Mouse (Mus musculus) retina, adult 2 months (tissue): ENCODE measurements at regions not wholly inside any gene's neighbourhood (a gene's known extent, or its start where the extent isn't known, plus 50 kb on each side); places are given as distances from the start of the nearest gene placed in this dataset.
A peak's percentile ranks its signal among the peaks of the same experiment; 100 is the strongest.

Experiments used
- DNase-seq: peaks from one replicate; pipeline ENCODE4 v3.0.0-alpha.2; 2012; ENCODE audit warnings: low read depth, low spot score

DNA sequence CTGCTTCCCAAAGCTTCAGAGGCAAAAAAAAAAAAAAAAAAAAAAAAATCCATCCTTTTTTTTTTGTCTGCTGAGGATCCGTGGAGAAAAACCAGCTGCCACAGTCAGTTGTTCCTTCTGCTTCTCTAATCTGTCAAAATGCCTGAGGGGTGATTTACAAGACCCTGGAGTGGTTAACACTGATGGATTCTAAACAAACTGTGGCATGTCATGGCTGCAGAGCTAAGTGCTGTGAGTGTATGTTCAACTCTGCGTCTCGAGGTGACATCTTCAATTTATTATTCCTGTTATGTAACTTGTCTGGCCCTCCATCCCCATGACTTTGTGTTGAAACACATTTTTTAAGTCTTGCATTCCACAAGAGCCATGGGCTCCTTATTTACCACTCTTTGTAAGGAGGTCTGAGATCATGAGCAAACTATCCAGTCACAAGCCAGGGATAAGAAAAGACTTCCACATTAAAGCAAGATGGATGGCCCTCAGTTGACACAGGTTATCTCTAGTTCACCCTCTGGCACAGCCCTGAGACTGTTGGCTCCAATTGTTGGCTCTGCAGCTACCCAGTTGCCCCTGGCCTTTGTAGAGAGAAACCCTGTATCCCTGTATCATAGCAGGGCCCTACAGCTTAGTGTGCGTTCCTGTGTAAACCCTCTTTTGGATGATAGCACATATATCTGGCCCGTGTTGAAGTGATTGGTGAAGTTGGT is 153.6 kb downstream of the Thbs2 start:
- DNase-seq, result no peak

DNA sequence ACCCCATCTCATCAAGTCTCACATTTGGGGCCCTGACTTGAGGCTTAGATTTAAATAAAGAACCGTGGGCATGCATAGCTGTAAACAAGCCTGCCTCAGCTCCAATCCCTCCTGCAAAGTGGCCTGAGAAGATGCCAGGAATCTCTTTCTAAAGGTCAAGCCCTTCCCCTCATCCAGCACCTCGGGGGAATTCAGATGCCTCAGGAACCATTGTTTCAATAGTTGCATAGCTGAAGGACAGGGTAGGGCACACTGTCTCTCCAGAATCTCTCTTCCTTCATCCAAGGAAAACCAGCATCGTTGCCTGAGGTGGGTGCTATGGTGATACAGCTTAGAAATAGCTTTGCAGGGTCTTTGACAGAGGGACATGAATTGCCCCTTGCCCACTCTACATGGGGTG is 154.4 kb downstream of the Thbs2 start:
- no peak for DNase-seq

DNA sequence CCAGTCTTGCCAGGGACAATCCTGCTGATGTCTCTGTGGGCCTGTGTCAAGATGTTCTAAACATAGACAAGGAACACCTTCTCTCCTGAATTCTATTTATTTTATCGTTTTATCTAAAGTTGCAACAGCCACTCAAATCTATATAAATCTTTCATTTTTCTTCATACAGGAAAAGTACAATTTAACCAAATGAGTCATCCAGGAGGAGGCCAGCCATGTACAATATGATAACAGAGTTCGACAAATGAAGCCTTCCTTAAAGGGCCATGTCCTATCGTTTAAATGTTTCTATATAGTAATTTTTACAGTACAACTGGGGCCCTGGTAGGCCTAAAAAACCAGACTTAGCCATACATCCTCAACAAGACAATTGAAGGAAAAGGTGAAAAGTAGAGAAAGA is 154.8 kb downstream of the Thbs2 start:
- no peak for DNase-seq

DNA sequence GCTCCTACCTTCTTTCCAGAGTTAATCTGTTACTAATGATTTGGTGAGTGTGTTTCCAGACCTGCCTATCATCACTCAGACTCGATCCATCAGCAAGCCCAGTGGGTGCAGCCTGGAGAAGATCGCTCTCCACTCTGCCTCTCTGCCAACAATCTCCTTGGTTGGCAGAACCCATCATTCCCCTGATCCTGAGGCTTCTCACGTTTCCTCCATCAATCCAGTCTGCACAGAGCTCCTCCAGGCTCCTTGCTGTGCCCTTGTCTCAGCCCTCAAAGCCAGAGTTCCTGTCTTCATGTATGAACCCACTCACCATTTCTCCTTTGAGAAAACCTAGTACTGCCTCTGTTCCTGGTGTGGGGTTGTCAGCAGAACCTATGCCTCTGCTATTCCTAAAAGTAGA is 155.5 kb downstream of the Thbs2 start:
- DNase-seq, result no peak

DNA sequence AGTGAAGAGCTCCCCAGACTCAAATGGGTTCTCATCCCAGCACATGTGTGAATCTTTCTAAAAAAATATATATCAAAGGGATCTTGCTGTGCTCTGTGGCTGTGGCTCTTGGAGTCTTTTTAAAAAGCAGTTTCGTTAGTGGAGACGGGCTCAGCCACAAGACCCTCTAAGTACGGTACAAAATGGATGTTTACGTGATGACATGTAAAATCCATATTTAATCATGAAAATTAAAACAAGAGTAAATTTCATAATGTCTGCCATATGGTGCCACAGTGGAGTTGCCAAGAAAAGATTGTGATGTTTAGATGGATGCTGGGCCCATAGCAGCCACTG is 161.1 kb downstream of the Thbs2 start:
- DNase-seq, result no peak

DNA sequence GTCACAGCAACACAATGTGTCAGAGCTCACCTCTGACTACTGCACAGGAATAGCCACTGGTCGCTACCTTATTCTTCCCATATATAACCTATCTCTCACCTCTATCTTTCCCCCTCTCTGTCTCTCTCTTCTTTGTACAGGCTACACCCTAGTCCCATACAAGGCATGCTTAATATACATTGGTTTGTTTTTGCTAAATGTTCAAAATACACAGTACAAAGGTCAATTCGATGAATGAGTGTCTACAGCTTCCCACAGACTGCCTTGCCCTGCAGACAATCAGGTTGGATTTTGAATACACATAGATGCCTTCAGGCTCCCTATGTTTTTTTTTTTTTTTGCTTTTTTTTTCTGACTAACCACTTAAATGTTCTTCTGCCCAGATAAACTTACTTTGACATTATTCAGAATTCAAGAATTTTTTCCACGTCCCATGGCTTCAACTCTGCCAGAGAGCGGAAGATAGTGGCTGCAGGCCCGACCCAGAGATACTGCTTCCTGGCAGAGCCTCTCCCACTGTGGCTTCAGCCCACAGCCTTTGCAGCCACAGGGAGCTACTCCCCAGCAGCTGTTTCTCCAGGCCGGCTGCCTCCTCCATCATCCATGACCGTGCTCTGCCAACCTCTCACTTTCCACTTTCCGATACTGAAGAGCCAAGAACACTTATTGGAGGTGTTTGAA is 161.6 kb downstream of the Thbs2 start:
- DNase-seq, result no peak

DNA sequence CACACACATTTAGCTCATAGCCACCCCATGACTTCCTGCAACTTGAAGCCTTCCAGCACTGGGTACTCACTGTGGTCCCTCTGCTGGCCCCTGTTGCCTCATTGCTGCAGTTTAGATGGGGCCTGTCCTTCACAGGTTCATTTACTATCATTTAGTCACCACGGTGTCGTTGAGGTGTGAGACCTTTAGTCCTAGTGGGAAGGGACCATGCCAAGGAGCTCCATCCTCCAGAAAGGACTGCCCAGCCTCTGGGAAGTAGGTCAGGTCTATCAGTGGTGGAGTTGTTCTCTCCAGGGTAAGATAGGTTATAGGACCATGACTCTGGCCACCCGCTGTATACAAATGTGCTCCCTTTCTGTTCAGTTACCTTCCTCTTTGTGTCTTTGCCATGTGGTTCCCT is 162.2 kb downstream of the Thbs2 start:
- no peak for DNase-seq

DNA sequence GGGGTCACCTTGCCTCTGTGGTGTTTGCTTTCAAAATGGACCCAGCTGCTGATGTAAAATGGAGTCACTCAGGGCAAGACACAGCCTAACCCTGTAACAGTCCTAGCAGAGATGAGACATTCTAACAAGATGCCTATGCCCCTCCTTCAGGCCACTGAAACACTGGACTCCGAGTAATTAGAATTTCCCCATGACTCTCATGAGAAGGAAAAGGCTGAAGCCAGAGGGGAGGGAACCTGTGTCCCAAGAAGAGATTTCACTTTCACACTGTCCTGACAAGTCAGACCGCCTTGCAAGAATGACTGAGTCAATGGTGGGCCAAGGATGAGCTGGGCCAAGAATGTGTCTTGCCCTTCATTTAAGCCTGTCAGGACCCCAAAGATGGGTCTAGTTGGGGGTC is 166.3 kb downstream of the Thbs2 start:
- DNase-seq, result no peak

DNA sequence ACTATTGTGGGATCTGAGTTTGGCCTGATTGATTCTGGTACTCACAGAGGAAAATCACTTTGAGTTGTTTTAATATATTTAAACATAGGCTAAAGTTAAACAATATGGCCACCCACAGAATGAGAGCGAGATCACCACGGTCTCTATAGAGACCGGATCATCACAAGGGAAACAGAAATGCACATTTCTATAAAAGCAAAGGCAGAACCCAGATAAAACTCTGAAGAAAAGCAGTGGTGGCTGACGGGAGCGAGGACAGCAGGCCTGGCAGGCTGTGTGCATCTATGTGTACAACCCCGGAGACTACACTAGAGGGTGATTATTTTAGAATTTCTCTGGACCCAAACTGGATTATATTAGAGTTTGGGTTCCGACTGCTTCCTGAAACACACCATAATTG is 168.8 kb downstream of the Thbs2 start:
- no peak for DNase-seq

DNA sequence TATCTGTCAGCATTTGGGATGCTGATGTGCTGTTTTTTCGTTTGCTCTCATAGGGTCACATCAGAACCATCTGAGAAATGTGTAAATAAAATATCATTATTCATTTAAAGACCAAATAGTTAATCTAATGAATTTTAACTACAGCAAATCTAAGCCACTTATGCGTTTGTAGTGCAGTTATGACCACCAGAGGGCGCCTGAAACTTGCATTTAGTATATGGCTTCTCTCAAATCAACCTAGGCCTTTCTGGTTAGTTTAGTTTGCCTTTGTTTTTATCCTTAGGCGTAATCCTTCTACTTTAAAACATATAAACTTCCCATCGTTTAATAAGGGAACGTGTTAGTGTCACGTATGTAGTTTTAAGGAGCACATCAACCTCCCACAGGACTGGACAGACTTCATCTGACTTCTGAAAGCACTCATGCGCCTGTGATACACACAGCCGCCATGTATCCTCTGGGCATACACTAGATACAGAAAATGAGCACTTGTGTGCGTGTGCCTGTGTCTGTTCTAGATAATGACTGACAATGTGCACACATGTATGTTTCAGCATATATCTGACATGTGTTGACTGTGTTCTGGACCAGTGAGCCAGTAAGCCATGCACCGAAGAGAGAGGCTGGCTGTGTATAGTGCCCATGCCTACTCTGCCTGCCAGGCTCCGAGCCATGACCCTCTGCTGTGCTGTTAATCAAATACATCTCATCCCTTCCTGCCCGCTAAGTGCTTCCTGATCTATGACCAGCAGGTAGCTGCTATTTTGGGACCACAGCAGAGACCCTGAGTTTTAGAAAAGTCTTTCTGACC is 169.4 kb downstream of the Thbs2 start:
- peak; percentile 46 for DNase-seq

DNA sequence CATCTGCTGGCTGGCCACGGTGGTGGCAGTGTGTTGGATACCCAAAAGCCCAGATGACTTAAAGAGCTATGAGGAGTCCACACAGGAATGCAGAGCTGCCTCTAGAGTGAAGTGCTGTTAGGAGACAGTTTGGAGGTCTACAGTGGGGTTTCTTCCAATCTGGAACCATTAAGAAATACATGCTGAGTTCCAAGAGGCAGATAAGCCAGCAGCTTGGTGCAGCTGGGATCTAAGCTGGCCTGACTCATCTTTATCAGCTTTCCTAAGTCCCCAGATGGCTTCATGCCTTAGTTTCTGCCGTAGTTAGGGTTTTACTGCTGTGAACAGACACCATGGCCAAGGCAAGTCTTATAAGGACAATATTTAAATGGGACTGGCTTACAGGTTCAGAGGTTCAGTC is 172.0 kb downstream of the Thbs2 start:
- no peak for DNase-seq

DNA sequence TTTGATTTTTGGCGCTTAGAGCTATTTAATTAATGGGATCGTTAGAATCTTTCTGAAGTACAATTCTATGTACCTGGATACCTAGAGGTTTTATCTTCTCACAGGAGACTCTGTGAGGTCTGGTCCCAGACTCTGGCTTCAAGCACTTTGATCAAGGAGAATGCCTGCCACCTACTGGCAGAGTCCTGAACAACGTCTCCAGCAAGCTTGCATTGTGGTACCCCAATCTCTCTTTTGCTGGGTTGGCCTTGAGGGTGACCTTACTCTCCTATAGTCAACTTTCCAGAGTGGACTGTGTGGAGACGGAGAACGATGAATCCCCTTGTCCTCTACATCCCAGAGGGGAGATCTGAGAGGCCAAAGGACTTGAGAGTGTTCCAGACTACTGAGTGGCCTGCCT is 173.5 kb downstream of the Thbs2 start:
- peak; percentile 36 for DNase-seq

DNA sequence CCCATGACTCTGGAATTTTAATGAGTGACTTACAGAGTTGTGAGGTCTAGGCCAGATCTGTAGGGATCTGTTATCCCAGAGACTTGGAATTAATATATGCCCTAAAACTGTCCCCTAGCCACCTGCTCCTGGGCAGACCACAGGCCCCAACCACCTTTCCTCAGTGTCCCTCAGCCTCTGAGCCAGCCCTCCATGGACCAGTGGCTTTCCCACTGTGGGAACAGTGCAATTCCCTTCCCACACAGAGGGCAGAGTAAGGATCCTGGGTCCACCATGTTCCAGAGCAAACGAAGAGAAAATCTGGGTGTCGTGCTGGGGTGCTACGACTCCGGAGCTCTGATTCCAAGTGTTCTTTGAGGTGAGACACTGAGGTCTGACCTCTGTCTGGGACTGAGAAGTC is 174.7 kb downstream of the Thbs2 start:
- DNase-seq, result no peak

DNA sequence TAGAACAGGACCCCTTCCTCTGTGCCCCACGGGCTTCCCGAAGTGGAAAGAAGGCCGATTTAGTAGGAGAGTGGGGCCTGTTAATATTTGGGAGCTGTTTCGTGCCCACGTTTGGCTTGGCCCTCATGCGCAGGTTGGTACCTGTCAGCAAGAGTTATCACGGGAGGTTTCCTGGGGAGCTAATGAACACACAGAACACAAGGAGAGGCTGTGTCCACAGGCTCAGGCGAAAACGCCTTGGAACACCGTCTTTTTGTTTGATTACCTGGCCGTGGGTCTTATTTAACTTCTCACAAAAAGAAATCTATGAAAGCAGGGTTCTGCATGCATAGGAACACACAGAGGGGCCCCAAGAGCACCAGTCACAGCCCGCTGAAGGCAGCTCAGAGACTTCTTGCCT is 175.8 kb downstream of the Thbs2 start:
- DNase-seq, result no peak

DNA sequence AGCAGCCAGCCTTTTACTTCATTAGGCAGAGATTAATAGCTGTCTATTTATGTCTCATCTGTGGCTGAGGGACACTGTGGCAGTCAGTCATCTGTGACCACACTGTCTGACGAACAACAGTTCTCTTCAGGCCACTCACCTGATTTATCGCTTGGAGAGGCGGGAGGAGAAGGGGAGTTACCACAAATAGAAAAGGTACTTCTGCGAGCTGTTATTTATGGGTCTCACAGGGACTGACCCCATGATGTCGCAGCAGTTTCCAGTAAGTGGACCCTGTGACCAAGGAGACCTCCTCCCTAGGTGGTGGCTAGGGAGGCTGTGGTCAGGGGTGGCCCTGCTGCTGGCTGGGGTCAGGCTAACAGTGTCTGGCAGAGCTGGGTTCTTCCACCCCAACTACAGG is 176.7 kb downstream of the Thbs2 start:
- no peak for DNase-seq

DNA sequence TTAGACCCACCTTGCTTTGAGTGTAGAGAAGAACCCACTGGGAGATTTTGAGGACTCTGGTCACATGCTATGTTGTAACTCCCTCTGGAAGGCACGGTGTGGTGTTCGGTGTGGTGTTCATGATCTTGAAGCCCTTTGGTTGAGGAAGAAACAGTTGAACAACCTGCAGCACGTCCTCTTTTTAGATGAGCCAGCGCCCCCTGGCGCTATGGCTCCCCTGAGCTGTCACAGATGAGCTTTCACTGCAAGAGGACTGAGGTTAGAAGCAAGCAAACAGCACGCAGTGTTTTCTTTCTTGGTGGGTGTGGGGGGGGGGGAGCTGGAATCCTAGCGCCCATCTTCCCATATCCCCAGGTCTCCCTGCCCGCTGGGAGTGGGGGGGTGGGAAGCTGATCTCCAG is 177.9 kb downstream of the Thbs2 start:
- peak; percentile 13 for DNase-seq

DNA sequence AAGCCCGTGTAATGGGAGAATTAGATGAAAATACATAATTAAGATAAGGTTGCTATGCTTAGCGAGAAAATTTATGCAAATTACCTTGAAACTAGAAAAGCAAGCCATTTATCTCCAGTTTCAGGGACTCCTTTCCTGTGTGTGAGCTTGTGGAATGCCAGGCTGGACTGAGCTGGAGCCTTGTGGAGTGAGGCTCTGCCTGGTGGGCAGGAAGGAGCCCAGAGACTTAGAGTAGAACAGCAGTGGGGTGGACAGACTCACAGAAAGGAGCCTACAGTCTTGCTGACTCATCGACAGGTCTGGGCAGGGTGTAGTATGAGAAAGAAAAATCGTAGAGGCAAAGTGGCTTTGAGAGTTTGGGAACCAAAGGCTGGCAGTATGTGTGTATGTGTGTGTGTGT is 180.6 kb downstream of the Thbs2 start:
- no peak for DNase-seq

DNA sequence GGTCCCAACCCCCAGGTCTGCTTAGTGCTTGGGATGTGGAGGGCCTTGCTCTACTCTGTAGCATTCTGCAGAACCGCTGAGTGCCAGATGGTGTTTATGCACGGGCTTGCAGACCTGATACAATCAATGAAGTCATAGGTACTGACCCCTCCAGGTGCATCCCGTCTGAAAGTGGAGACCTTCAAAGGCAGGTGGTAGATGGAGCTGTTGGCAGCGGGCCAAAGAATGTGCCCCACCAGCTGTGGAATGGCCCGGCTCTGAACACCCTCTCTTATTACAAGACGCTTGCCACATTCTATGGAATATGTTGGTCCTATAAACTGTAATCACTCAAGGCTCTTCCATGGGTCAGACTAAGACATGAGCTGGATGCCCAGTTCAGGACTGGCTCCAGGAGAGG is 183.5 kb downstream of the Thbs2 start:
- no peak for DNase-seq

DNA sequence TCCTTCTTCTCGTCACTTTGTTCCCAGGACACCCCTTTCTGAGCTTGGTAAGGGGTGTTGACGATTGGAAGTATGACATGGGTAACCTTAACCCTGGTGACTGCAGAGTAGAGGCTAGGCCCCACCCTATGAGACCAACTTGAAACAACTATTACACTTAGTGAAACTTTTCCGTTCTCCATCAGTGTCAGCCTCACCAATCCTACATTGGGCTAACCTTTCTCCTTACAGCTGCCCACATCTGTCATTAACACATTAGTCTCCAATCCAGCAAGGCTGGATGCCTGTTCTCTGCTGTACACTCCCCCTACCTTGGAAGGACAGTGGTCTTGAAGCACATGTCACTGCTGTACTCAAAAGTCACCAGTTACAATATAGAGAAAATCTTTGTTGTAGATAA is 186.9 kb downstream of the Thbs2 start:
- DNase-seq, result no peak

DNA sequence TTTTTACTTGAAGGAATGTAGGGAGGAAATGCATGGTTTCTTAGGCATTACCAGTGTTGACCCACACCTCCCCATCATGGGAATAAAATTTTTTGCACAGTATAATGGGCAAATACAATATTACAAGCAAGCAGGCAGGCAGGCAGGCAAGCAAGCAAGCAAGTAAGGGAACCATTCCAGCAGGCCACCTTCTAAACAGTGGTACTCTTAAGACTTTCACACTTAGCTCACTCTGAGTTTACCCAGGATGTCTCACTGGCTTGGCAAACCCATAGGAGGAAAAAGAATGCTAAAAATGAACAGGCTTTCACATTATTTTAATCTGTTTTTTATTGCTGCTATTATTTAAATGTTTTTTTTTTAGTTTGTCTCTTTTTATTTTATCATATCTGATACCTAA is 187.9 kb downstream of the Thbs2 start:
- DNase-seq, result no peak

DNA sequence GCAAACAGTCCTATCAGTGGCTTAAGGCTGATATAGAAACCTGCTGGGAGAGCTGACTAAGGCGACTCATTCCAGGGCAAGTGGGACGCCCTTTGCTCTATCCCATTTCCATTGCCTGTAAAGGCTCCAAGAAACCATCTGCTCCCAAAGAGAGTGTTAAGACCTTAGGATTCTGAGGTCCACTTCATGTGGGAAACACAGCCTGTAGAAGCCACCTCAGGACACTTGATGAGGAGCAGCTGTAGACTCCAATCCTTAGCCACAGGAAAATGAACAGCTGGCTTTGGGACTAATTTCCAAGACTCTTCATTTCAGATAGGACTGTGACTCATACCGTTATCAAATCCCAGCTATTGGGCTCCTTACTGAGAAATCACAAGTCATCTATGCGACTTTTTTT is 188.6 kb downstream of the Thbs2 start:
- DNase-seq, result no peak

DNA sequence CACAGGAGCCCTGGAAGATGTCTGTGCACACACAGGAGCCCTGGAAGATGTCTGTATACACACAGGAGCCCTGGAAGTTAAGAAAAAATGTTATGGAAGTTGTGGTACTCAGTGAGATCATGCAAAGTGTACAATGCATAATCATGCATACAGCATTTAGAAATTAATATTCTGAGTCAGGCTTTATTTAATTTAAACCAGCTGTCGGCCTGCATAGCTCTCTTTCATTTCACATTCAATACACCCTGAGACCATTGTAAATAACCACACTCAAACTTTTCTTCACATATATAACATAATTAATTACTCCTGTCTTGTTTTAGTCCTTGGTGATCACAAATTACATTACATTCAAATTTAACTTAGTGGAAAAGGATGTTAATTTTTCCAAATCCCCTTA is 190.4 kb downstream of the Thbs2 start:
- no peak for DNase-seq

DNA sequence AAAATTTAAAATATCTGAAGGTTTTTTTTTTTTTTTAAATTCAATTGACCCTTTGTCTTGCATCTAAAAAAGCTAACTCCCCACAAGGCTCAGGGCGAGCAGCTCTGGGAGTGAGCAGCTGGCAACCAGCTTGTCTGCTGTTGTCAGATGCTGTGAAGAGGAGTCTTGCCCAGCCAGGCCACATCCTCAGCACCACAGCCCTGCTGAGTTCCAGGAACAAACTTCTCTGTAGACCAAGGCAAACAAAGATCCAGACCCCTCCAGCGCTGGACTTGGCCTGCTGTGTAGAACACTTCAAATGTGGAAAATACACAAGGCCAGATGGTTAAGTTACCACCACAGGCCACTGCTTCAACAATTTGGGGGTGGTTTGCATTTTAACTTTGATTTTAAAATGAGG is 192.7 kb downstream of the Thbs2 start:
- no peak for DNase-seq
